Comparison of ENCODE assay signal across 20 mouse cellular contexts in the genomic region with DNA sequence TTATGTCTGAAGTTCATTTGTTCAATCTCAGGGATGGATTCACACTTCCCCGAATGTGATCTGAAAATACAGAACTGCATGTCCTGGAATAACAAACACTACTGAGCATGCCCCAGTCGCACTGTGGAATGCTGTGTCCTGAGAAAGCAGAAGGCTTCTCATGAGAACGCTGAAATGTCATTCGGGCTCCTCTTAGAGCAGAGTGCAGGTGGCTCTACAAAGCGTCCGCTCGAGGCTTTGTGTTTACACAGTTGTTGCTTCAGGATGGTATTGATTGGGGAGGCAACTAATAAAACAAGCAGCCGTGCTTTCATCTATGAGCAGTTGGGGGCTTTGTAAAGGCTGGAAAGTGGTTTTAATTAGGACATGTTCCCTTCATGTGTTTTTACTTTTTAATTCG.
DNase-seq lines count a peak whose midpoint lies in the region; ATAC-seq and TF ChIP-seq lines count a peak whose summit lies in the region.
"Had no signal": no experiment of that assay in that cellular context is flagged by ENCODE, and none has a peak within 500 bp of the region (broad histone marks: within the 10 kb centered on the region; RNA-seq: fewer than 3 reads in every experiment).

No protein-coding gene starts in this region.

- 27% methylated on average over 9 of the region's 9 CpGs for WGBS in forebrain, embryonic 10.5 days
- WGBS in forebrain, embryonic 15.5 days = 8% methylated on average over 9 of the region's 9 CpGs
- WGBS in midbrain, embryonic 10.5 days = 47% methylated on average over 9 of the region's 9 CpGs
- 41% methylated on average over 9 of the region's 9 CpGs for WGBS in midbrain, embryonic 15.5 days
- WGBS in liver, embryonic 15.5 days (ENCODE audit: insufficient replicate concordance) = 49% methylated on average over 9 of the region's 9 CpGs
- 29% methylated on average over 9 of the region's 9 CpGs for WGBS in neural tube, embryonic 15.5 days
- 56% methylated on average over 9 of the region's 9 CpGs for WGBS in cerebellum, adult 2 months

- no peak overlapping the region for H3K9ac ChIP-seq in forebrain, embryonic 15.5 days (replicated peaks)
- H3K9ac ChIP-seq in midbrain, embryonic 15.5 days = no peak overlapping the region
- H3K9ac ChIP-seq in liver, embryonic 15.5 days = no peak overlapping the region
- no peak overlapping the region for H3K9ac ChIP-seq in neural tube, embryonic 15.5 days (replicated peaks)
- H3K9ac ChIP-seq: heart, embryonic 13.5 days; hindbrain, embryonic 15.5 days had no signal

- no peak for TF ChIP-seq CTCF in cerebellum, adult 2 months (IDR thresholded peaks at IDR 0.05; ENCODE audit: borderline replicate concordance, insufficient read depth, low read depth, low read length)

- no peak overlapping the region for H3K4me2 ChIP-seq in forebrain, embryonic 15.5 days (replicated peaks)
- H3K4me2 ChIP-seq in midbrain, embryonic 15.5 days = no peak overlapping the region
- H3K4me2 ChIP-seq in liver, embryonic 15.5 days = peak overlapping the region; percentile 8; the same call in 1 of the 2 replicates
- peak overlapping the region; percentile 23; the same call in 1 of the 2 replicates for H3K4me2 ChIP-seq in neural tube, embryonic 15.5 days
- H3K4me2 ChIP-seq: heart, embryonic 13.5 days; hindbrain, embryonic 15.5 days had no signal

- no peaks in the 10 kb centered on the region for H3K9me3 ChIP-seq in forebrain, embryonic 10.5 days
- no peaks in the 10 kb centered on the region for H3K9me3 ChIP-seq in forebrain, embryonic 15.5 days
- no peaks in the 10 kb centered on the region for H3K9me3 ChIP-seq in midbrain, embryonic 10.5 days (replicated peaks)
- no peaks in the 10 kb centered on the region for H3K9me3 ChIP-seq in midbrain, embryonic 15.5 days
- no peaks in the 10 kb centered on the region for H3K9me3 ChIP-seq in liver, embryonic 15.5 days (replicated peaks)
- H3K9me3 ChIP-seq in neural tube, embryonic 15.5 days (replicated peaks) = no peaks in the 10 kb centered on the region
- H3K9me3 ChIP-seq: hindbrain, embryonic 15.5 days had no signal

- DNase-seq in forebrain, embryonic 10.5 days (ENCODE audit: extremely low spot score, low spot score) = peak; percentile 21
- DNase-seq in midbrain, embryonic 10.5 days (ENCODE audit: low spot score) = peak; percentile 20
- DNase-seq in cerebellum, adult 2 months = no peak
- no peak for DNase-seq in left cerebral cortex, adult 18-20 months (ENCODE audit: low spot score in 2 of 2)
- DNase-seq: adrenal gland, postnatal 25 days; cerebellum, postnatal 25 days; gastrocnemius, postnatal 25 days; kidney, adult 8-10 months; kidney, postnatal 4 days; left cerebral cortex, postnatal 4 days; lung, adult 2 months; right cerebral cortex, postnatal 25 days; thymus, postnatal 4 days had no signal

- H3K27me3 ChIP-seq in forebrain, embryonic 10.5 days (ENCODE audit: poor library complexity, severe bottlenecking) = no peaks in the 10 kb centered on the region
- no peaks in the 10 kb centered on the region for H3K27me3 ChIP-seq in forebrain, embryonic 15.5 days
- H3K27me3 ChIP-seq in midbrain, embryonic 10.5 days (ENCODE audit: low read depth, poor library complexity, severe bottlenecking) = no peaks in the 10 kb centered on the region
- H3K27me3 ChIP-seq in midbrain, embryonic 15.5 days (replicated peaks) = no peaks in the 10 kb centered on the region
- H3K27me3 ChIP-seq in liver, embryonic 15.5 days = no peaks in the 10 kb centered on the region
- no peaks in the 10 kb centered on the region for H3K27me3 ChIP-seq in neural tube, embryonic 15.5 days (replicated peaks)
- H3K27me3 ChIP-seq in cerebellum, adult 2 months (ENCODE audit: control insufficient read depth, insufficient read depth, low read length) = no peaks in the 10 kb centered on the region
- H3K27me3 ChIP-seq: CH12.LX; heart, embryonic 13.5 days; hindbrain, embryonic 15.5 days had no signal

- H3K27ac ChIP-seq in forebrain, embryonic 10.5 days = no peak overlapping the region
- H3K27ac ChIP-seq in forebrain, embryonic 15.5 days (replicated peaks) = no peak overlapping the region
- H3K27ac ChIP-seq in midbrain, embryonic 10.5 days (replicated peaks) = peak overlapping the region; percentile 38; the same call in 1 of the 2 replicates
- H3K27ac ChIP-seq in midbrain, embryonic 15.5 days = no peak overlapping the region
- H3K27ac ChIP-seq in liver, embryonic 15.5 days (replicated peaks) = no peak overlapping the region
- H3K27ac ChIP-seq in neural tube, embryonic 15.5 days (replicated peaks) = no peak overlapping the region
- H3K27ac ChIP-seq in cerebellum, adult 2 months (ENCODE audit: insufficient read depth, low read length) = no peak overlapping the region
- H3K27ac ChIP-seq: heart, embryonic 13.5 days; hindbrain, embryonic 15.5 days had no signal

- no peak overlapping the region for H3K4me3 ChIP-seq in forebrain, embryonic 10.5 days
- no peak overlapping the region for H3K4me3 ChIP-seq in forebrain, embryonic 15.5 days
- H3K4me3 ChIP-seq in midbrain, embryonic 10.5 days = no peak overlapping the region
- H3K4me3 ChIP-seq in midbrain, embryonic 15.5 days = no peak overlapping the region
- no peak overlapping the region for H3K4me3 ChIP-seq in liver, embryonic 15.5 days (replicated peaks)
- H3K4me3 ChIP-seq in neural tube, embryonic 15.5 days (replicated peaks) = no peak overlapping the region
- H3K4me3 ChIP-seq in cerebellum, adult 2 months (replicated peaks; ENCODE audit: insufficient read depth, low read depth, low read length) = no peak overlapping the region
- H3K4me3 ChIP-seq: heart, embryonic 13.5 days; hindbrain, embryonic 15.5 days had no signal

- H3K36me3 ChIP-seq in forebrain, embryonic 10.5 days (replicated peaks) = no peaks in the 10 kb centered on the region
- no peaks in the 10 kb centered on the region for H3K36me3 ChIP-seq in forebrain, embryonic 15.5 days
- no peaks in the 10 kb centered on the region for H3K36me3 ChIP-seq in midbrain, embryonic 10.5 days
- H3K36me3 ChIP-seq in midbrain, embryonic 15.5 days (replicated peaks) = no peaks in the 10 kb centered on the region
- no peaks in the 10 kb centered on the region for H3K36me3 ChIP-seq in liver, embryonic 15.5 days (replicated peaks)
- H3K36me3 ChIP-seq in neural tube, embryonic 15.5 days = no peaks in the 10 kb centered on the region
- H3K36me3 ChIP-seq: heart, embryonic 13.5 days; hindbrain, embryonic 15.5 days had no signal

- no peak for ATAC-seq in forebrain, embryonic 15.5 days (replicated peaks)
- no peak for ATAC-seq in midbrain, embryonic 15.5 days (replicated peaks)
- ATAC-seq in liver, embryonic 15.5 days (ENCODE audit: insufficient read depth) = no peak
- no peak for ATAC-seq in neural tube, embryonic 15.5 days (ENCODE audit: low FRiP score)

- H3K4me1 ChIP-seq in forebrain, embryonic 10.5 days = peaks cover 11% of the 10 kb centered on the region
- H3K4me1 ChIP-seq in forebrain, embryonic 15.5 days = 0 out of 2 replicates have a peak, but pooled peaks cover 2% of the 10 kb centered on the region
- H3K4me1 ChIP-seq in midbrain, embryonic 10.5 days = peaks cover 11% of the 10 kb centered on the region
- no peaks in the 10 kb centered on the region for H3K4me1 ChIP-seq in midbrain, embryonic 15.5 days
- H3K4me1 ChIP-seq in liver, embryonic 15.5 days (replicated peaks) = no peaks in the 10 kb centered on the region
- H3K4me1 ChIP-seq in neural tube, embryonic 15.5 days = no peaks in the 10 kb centered on the region
- no peaks in the 10 kb centered on the region for H3K4me1 ChIP-seq in cerebellum, adult 2 months (ENCODE audit: control insufficient read depth, insufficient read depth, low read length)
- H3K4me1 ChIP-seq: heart, embryonic 13.5 days; hindbrain, embryonic 15.5 days had no signal

- no peak for TF ChIP-seq POLR2A in cerebellum, adult 2 months (IDR thresholded peaks at IDR 0.05; ENCODE audit: borderline replicate concordance, insufficient read depth, low read length)

Comparison
In these comparisons a context has a peak if more than half of its experiments do, and no peak if none do; other contexts are left out.
1. DNase-seq: peak in forebrain, embryonic 10.5 days (single experiment) and midbrain, embryonic 10.5 days (single experiment); none in cerebellum, adult 2 months (0 of 2) and left cerebral cortex, adult 18-20 months (0 of 2).
2. H3K4me2 ChIP-seq: peak in liver, embryonic 15.5 days (single experiment) and neural tube, embryonic 15.5 days (single experiment); none in forebrain, embryonic 15.5 days (single experiment) and midbrain, embryonic 15.5 days (single experiment).